Mouse (Mus musculus): ENCODE measurements around the gene Tnfrsf14. TPM values are rescaled to one million over a fixed set of nuclear protein-coding genes. Genes with fewer than 3 reads are reported as not detected.
A peak's percentile ranks its signal among the peaks of the same experiment; 100 is the strongest.

Tnfrsf14 gene
- polyA plus RNA-seq, 1 experiment from 2014 or later = 1.9 TPM

DNA sequence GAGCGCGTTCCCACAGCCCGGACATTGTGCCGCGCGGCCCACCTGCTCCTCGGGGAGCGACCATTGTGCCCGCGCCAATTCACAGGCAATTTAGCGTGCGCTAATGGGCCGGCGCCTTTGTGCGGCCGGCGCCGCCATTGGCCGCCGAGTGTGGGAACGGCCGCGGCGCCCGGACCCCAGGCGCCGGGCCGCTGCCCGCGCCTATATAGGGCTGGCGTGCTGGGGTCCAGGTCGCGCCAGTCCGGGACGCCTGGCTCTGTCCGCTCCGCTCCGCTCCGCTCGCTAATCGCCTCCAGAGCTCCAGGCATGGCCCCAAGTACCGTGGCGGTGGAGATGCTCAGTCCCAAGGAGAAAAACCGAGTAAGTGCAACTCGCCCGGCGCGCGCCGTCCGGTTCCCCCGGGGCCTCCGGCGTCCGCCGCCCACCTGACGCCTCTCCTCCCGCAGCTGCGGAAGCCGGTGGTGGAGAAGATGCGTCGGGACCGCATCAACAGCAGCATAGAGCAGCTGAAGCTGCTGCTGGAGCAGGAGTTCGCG is 32.4 kb upstream of the Tnfrsf14 start, which contains the start of gene Hes5:
Gene Hes5, plus strand, starts transcription at position 234 of the 536 bp plus-strand sequence.
- Histone ChIP-seq H3K9ac (no peak within 1 kb of the TSS; the same call in 1 of the 2 replicates), H3K4me3 (peak within 1 kb of the TSS; percentile 36), H3K4me1 (peaks cover 60% of the 10 kb centered on the region), H3K4me2 (peak within 1 kb of the TSS; percentile 69), H3K36me3 (no peaks in the 10 kb centered on the region), H3K9me3 (no peaks in the 10 kb centered on the region), H3K27me3 (peaks cover 78% of the 10 kb centered on the region), H3K27ac (no peak within 1 kb of the TSS)
- under 1% methylated on average over 65 of the region's 65 CpGs for WGBS
- ATAC-seq (ENCODE audit: borderline replicate concordance, extremely low read depth, low FRiP score, low TSS enrichment) = no peak

DNA sequence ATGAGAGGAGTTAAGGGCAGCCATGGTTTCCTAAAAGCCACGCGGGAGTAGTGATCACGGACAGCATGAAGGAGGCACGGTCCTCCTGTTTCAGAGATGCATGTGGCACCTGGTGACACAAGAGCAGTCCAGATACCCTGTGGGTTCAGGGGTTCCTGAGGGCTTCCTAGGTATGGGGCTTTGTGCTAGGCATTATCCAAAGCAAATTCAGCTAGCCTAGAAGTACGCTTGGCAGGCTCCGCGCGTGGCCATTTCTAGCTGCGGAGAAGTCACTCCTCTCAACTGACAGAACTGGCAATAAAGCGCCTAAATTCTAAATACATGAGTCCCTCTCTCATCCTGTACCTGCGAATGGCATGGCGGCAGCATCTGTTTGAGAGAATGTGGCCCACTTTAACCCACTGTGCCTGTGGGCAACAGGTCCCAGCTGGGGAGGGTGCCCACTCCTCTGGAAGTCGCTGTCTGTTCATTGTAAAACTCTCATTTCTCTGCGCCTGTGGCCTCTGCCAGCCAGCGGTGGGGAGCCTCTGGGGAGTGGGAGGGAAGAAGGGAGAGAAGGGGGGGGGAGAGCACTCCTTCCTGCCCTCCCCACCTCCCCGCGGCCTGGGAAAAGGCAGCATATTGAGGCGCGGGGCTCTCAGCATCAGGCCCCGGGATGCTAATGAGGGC is 31.8 kb upstream of the Tnfrsf14 start:
- H3K27ac ChIP-seq = no peak overlapping the region
- H3K4me3 ChIP-seq = peak overlapping the region; percentile 36
- peaks cover 54% of the 10 kb centered on the region for H3K4me1 ChIP-seq
- 24% methylated on average over 20 of the region's 20 CpGs for WGBS
- peaks cover 81% of the 10 kb centered on the region for H3K27me3 ChIP-seq
- H3K4me2 ChIP-seq = peak overlapping the region; percentile 69
- no peak overlapping the region for H3K9ac ChIP-seq
- H3K9me3 ChIP-seq = no peaks in the 10 kb centered on the region
- no peak for ATAC-seq (ENCODE audit: borderline replicate concordance, extremely low read depth, low FRiP score, low TSS enrichment)
- H3K36me3 ChIP-seq = no peaks in the 10 kb centered on the region

DNA sequence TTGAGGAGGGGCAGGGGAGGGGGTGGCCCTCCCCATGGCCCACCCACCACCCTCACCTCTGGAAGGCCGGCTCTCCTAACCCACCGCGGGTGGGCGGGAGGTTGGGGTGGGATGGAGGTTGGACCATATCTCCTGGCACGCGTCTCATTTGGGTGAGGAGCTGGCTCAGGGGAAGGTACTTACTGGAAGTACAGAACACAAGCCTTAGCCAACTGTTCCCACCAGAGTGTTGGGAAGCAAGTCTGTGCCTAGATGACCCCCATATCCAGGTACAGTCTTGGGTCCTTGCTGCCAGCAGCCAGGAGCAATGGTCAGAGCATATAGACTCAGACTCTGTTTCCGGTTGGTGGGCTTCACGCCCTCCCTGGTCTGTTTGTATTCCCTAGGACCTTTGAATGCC is 30.3 kb upstream of the Tnfrsf14 start:
- Histone ChIP-seq H3K36me3 (no peaks in the 10 kb centered on the region), H3K27ac (no peak overlapping the region), H3K4me3 (no peak overlapping the region), H3K4me2 (peak overlapping the region; percentile 49), H3K9me3 (no peaks in the 10 kb centered on the region), H3K4me1 (peaks cover 48% of the 10 kb centered on the region), H3K9ac (no peak overlapping the region), H3K27me3 (peaks cover 97% of the 10 kb centered on the region)
- no peak for ATAC-seq (ENCODE audit: borderline replicate concordance, extremely low read depth, low FRiP score, low TSS enrichment)
- WGBS = 20% methylated on average over 8 of the region's 8 CpGs

DNA sequence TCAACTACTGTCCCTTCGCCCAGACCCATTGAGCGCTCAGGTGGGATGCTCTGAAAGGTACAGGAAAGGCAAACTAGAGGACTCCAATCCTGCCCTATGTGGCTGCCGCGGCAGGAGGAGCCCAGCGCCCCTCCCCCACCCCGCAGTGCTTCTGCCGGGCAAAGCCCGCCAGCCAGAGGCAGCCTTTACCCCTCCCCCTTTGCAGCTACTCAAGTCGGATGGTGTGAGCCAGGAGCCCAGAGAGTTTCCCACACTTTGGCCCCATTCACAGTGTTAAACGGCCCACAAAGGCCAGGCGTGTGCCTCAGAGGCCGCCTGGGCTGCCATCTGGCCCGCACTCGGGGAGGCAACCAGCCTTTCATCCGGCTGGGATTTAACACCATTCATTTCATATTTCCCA is 29.8 kb upstream of the Tnfrsf14 start:
- no peaks in the 10 kb centered on the region for H3K36me3 ChIP-seq
- peak overlapping the region; percentile 2; the same call in 1 of the 2 replicates for H3K4me3 ChIP-seq
- H3K27me3 ChIP-seq = peaks cover 97% of the 10 kb centered on the region
- H3K4me1 ChIP-seq = peaks cover 44% of the 10 kb centered on the region
- peak; percentile 32; the same call in 1 of the 2 replicates for ATAC-seq (ENCODE audit: borderline replicate concordance, extremely low read depth, low FRiP score, low TSS enrichment)
- WGBS = 1% methylated on average over 15 of the region's 15 CpGs
- no peak overlapping the region for H3K9ac ChIP-seq
- peak overlapping the region; percentile 49 for H3K4me2 ChIP-seq
- H3K27ac ChIP-seq = no peak overlapping the region
- H3K9me3 ChIP-seq = no peaks in the 10 kb centered on the region

DNA sequence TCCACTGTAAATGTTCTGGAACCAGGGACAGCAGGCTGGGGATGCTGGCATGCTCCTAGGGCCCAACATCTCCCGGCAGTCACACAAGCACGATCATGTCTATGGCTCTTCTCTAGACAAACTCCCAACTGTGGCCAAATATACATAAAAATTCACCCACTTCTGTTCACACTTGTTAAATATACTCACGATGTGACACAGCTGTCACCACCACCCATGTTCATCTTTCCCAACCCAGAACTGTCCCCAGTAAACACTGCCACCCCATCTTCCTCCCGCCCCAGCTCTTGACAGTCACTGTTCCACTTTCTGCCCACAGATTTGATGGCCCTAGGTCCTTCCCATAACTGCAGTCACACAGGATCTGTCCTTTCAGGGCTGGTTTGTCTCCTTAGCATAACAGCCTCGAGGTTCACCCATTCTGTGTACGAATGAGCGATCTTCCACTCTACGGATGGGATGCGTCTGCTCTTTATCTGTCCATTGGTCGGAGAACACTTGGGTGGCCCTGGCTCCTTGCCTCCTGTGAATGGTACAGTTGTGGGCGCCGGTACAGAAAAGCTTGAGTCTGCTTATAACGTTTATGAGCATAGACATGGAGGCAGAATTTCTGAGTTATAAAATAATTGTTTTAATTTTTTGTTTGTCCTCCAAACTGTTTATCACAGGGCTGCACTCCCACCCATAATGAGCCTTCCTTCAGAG is 29.1 kb upstream of the Tnfrsf14 start:
- no peaks in the 10 kb centered on the region for H3K9me3 ChIP-seq
- H3K9ac ChIP-seq = no peak overlapping the region
- no peaks in the 10 kb centered on the region for H3K36me3 ChIP-seq
- no peak overlapping the region for H3K27ac ChIP-seq
- no peak overlapping the region for H3K4me2 ChIP-seq
- no peak for ATAC-seq (ENCODE audit: borderline replicate concordance, extremely low read depth, low FRiP score, low TSS enrichment)
- peaks cover 41% of the 10 kb centered on the region for H3K4me1 ChIP-seq
- no peak overlapping the region for H3K4me3 ChIP-seq
- peaks cover 97% of the 10 kb centered on the region for H3K27me3 ChIP-seq
- 41% methylated on average over 13 of the region's 13 CpGs for WGBS

DNA sequence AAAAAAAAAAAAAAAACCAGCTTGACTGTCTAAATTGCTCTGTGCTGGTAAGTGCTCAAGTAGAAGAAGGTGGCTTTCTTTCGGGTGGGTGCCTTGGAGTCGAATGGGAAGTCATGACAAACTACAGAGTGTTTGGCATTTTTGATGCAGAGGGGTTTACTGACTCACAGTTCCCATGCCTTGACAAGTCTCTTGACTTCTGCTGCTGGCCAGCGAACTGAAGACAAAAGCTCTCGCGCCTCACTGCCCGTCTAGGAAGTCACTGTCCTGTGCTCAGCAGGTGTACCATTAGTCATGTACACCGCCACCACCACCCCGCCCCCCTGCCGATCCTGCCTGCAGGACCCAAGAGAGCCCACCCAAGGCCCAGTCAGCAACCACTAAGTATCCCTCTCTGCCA is 28.2 kb upstream of the Tnfrsf14 start:
- WGBS = 45% methylated on average over 9 of the region's 9 CpGs
- H3K4me1 ChIP-seq = peaks cover 33% of the 10 kb centered on the region
- no peak overlapping the region for H3K4me2 ChIP-seq
- H3K27ac ChIP-seq = no peak overlapping the region
- no peak overlapping the region for H3K9ac ChIP-seq
- peaks cover 97% of the 10 kb centered on the region for H3K27me3 ChIP-seq
- H3K36me3 ChIP-seq = no peaks in the 10 kb centered on the region
- no peaks in the 10 kb centered on the region for H3K9me3 ChIP-seq
- no peak overlapping the region for H3K4me3 ChIP-seq
- no peak for ATAC-seq (ENCODE audit: borderline replicate concordance, extremely low read depth, low FRiP score, low TSS enrichment)

DNA sequence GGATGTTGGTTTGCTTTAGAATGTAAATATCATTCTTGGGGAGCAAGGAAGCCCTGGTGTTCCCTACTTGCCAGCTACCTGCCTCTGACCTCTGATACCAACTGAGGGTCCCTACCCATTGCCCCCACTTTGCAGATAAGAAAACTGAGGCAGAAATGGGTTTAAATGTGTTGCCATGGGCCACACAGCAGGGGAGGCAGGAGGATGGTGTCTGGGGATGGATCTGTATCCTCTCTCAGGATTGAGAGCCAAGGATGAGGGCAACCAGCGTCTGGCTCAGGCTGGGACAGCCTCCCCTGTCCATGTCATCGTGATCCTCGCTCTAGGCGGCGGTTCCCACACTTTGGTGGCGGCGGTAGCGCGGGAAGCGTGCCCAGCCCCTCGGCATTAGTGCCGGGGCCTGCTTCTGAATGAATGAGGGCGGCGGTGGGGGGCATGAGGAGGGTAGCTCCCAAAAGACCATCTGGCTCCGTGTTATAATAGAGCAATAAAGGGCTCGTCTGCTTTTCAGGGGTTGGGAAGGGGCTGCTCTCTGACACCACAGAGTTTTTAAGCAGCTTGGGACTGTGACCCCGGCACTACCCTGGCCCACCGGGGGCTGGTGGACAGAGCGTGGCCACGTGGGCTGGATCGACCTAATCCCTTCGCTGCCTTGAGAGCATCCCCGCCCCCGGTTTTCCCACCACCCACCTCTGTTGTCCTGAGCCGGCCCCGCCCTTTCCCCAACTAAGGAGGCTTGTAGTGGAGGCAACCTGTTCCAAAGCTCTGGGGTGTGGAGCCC is 24.3 kb upstream of the Tnfrsf14 start:
- H3K4me1 ChIP-seq = peaks cover 16% of the 10 kb centered on the region
- no peak overlapping the region for H3K4me2 ChIP-seq
- peaks cover 90% of the 10 kb centered on the region for H3K27me3 ChIP-seq
- no peaks in the 10 kb centered on the region for H3K36me3 ChIP-seq
- ATAC-seq (ENCODE audit: borderline replicate concordance, extremely low read depth, low FRiP score, low TSS enrichment) = no peak
- no peak overlapping the region for H3K4me3 ChIP-seq
- no peak overlapping the region for H3K9ac ChIP-seq
- WGBS = 3% methylated on average over 26 of the region's 26 CpGs
- no peak overlapping the region for H3K27ac ChIP-seq
- H3K9me3 ChIP-seq = no peaks in the 10 kb centered on the region

DNA sequence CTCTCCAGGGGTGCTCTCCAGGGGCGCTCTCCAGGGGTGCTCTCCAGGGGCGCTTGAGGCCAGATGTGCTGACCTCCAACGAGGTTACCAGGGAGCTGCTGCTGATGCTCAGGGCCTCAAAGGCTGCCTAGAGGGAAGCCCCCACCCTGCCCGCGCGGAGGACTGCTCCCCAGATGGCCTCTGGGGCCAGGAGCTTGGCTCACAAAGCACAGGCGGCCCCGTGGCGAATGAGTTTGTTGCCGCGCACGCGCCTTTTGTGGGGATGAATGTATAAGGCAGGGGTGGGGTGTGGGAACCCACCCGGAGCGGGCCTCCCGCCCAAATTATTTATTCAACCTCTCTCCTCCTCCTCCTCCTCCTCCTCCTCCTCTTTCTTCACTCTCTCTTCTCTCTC is 21.2 kb upstream of the Tnfrsf14 start:
- 11% methylated on average over 16 of the region's 16 CpGs for WGBS
- ATAC-seq (ENCODE audit: borderline replicate concordance, extremely low read depth, low FRiP score, low TSS enrichment) = no peak
- H3K27me3 ChIP-seq = peaks cover 62% of the 10 kb centered on the region

DNA sequence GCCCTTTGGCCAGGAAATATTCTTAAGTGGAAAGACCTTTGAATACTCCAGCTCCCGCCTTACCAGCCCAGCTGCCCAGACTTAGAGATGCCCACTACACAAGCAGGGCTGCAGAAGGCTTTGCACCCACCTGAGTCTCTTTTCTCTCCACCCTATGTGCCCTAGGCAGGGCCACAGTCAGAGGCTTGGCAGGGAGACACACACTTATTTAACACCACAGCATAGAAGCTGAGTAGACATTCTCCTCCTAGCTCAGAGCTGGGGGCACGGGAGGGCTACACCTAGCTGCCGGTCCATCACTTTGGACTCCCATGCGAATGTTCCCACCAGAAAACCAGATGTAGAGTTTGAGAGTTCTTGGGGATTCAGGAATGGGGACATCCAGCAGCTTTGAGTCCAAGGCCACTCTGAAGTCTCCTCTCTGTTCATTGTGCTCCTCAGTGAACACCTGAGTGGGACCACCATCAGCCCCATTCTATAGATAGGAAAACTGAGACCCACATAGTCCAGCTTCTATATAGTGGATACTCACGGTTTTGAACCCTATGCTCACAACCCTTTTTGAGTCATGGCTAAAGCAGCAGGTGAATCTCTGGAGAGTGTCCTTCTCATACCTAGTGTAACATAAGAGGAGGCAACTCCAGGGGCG is 20.7 kb upstream of the Tnfrsf14 start:
- Histone ChIP-seq H3K4me1 (peaks cover 20% of the 10 kb centered on the region), H3K4me3 (no peak overlapping the region), H3K36me3 (no peaks in the 10 kb centered on the region), H3K9me3 (no peaks in the 10 kb centered on the region), H3K9ac (no peak overlapping the region), H3K4me2 (no peak overlapping the region), H3K27me3 (peaks cover 57% of the 10 kb centered on the region), H3K27ac (no peak overlapping the region; the same call in 1 of the 2 replicates)
- ATAC-seq (ENCODE audit: borderline replicate concordance, extremely low read depth, low FRiP score, low TSS enrichment) = no peak
- WGBS = 70% methylated on average over 6 of the region's 6 CpGs

More for the DNA sequence above, 21.2 kb upstream of the Tnfrsf14 start:
- Histone ChIP-seq H3K4me3 (no peak overlapping the region), H3K9me3 (no peaks in the 10 kb centered on the region), H3K9ac (no peak overlapping the region), H3K36me3 (no peaks in the 10 kb centered on the region), H3K4me1 (peaks cover 20% of the 10 kb centered on the region), H3K27ac (no peak overlapping the region), H3K4me2 (no peak overlapping the region)

DNA sequence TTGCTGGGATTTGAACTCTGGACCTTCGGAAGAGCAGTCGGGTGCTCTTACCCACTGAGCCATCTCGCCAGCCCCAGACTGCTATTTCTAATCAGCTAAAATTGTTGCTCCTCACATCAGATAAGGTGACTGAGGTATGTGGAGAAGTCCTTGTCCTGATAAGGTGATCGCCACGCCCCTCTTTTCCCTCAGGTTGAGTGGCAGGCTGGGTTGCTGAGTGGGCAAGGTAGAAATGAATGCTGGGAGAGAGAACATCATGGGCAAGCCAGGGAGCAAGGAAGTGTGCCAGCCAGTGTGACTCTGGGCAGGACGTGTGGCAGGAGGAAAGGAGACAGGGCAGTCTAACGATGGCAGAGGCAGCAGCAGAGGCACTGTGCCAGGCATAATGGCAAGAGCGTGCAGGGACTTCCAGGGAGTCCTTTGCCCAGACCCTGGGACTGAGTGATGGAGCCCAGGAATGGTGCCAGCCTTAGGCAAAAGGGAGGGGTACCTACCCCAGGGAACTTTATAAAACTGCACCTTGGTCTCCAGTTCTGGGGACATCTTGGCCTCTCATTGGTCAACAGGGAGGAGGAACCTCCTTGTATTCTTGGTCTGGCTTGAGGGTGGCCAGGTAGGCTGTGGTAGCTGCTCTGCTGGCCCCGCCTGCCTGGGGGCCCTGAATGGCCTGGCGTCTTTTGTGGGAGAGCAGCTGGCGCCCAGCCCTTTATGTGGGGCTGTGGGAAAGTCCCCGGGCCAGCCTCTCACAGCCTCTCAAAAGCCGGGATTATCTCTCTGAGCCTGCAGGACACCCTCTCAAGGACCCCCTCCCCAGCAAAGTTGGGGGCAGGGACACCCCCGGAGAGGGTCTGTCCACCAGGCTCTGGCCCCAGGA is 19.9 kb upstream of the Tnfrsf14 start:
- no peak overlapping the region for H3K4me3 ChIP-seq
- no peaks in the 10 kb centered on the region for H3K9me3 ChIP-seq
- H3K9ac ChIP-seq = no peak overlapping the region
- H3K4me1 ChIP-seq = peaks cover 20% of the 10 kb centered on the region
- WGBS = 32% methylated on average over 14 of the region's 14 CpGs
- H3K27me3 ChIP-seq = peaks cover 49% of the 10 kb centered on the region
- no peak for ATAC-seq (ENCODE audit: borderline replicate concordance, extremely low read depth, low FRiP score, low TSS enrichment)
- H3K4me2 ChIP-seq = no peak overlapping the region
- no peaks in the 10 kb centered on the region for H3K36me3 ChIP-seq
- peak overlapping the region; percentile 47; the same call in 1 of the 2 replicates for H3K27ac ChIP-seq
